Mouse (Mus musculus): Measurements from ENCODE around the gene H2-M5. TPM values are rescaled to one million over a fixed set of nuclear protein-coding genes. Genes with fewer than 3 reads are reported as not detected.
"Not testable (repeated sequence)": the region's sequence is repeated elsewhere in the genome, so short reads cannot be mapped to it uniquely, and the experiment has no call there.

Gene H2-M5
- total RNA-seq (2017) = not detected in 2 replicates

DNA sequence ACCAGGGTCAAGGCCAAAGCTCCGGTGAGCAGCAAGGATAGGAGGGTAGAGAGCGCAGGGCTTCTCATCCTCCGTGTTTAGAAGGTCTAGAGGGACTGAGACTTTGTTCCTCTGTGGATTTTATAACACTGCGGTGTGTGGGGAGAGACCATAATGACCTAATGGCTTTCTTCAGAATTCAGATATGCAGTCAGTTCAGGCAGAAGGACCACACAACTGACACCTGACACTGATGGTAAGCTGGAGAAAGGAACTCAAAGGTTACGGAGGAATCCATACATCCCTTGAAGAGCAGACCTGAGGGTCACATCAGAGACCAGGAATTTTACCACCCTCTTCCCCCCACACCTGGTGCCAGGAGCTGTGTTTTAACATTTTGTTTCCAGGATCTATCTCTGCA, at the start of gene H2-M5:
TSS of gene H2-M5 (minus strand) at position 101 of the 400 bp plus-strand sequence.
- ATAC-seq (replicated peaks; ENCODE audit: low read depth, poor library complexity, severe bottlenecking) = no peak

DNA sequence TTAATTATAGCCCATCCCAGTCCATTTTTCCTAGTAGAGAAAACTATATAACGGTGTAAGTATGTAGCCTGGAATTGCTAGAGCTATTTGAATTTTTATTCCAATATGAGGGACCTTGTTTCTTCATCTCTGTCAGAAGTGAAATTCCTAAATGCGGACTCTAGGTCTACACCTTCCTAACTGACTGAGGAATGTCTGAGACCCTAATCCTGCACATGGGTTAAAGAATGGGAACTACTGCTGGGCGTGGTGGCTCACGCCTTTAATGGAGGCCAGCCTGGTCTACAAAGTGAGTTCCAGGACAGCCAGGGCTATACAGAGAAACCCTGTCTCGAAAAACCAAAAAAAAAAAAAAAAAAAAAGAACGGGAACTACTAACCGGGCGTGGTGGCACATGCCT, 39.8 kb upstream of the H2-M5 start:
- ATAC-seq (replicated peaks; ENCODE audit: low read depth, poor library complexity, severe bottlenecking) = no peak

DNA sequence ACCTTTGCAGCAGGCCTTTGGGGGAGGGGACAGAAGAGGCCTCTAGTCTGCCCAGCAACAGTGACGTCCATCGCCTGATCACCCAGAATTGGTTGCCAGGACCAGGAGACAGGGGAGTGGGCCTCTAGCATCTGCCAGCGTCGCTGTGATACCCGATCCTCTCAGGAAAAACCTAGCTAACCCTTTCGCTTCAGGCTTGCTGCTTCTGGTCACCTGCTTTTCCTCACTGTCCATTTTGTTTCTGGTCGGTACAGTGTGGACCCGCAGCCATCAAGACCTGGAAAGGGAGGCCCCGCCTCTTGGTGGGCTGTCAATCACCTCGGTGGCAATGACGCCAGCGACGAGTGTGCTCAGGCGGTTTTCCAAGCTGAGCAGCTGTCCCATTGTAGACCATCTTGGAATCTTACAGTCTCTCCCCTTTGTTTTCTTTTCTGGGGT, 39.4 kb upstream of the H2-M5 start:
- ATAC-seq (replicated peaks; ENCODE audit: low read depth, poor library complexity, severe bottlenecking) = peak; percentile 98

DNA sequence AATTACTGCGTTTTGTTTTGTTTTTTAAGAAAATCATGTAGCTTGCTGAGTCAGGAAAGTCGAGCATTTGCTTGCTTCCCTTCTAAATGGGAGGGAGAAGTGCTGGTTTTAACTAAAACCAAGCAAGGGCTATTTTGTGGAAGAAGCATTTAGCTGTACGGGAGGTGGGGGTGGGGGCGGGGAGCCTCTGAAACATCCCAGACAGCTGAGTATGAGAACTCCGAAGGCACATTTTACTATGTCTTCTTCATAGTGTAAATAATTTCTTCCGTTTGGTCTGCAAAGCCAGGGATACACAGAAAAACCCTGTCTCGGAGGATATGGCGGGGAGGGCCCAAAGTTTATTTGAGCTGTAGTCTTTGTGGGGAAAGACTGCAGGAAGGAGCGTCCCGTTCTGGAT, 38.9 kb upstream of the H2-M5 start:
- ATAC-seq (replicated peaks; ENCODE audit: low read depth, poor library complexity, severe bottlenecking) = no peak

DNA sequence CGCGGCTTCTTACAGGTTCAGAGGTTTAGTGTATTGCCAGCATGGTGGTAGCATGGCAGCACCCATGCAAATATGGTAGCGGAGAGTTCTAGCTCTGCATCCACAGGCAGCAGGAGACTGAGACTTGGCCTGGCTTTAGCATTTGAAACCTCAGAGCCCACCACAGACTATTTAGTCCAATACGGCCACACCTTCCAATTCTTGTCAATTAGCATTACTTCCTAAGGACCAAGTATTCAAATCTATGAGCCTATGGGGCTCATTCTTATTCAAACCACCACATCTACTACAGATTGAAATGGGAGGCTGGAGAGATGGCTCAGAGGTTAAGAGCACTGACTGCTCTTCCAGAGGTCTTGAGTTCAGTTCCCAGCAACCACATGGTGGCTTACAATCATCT, 38.1 kb upstream of the H2-M5 start:
- ATAC-seq (replicated peaks; ENCODE audit: low read depth, poor library complexity, severe bottlenecking) = no peak

DNA sequence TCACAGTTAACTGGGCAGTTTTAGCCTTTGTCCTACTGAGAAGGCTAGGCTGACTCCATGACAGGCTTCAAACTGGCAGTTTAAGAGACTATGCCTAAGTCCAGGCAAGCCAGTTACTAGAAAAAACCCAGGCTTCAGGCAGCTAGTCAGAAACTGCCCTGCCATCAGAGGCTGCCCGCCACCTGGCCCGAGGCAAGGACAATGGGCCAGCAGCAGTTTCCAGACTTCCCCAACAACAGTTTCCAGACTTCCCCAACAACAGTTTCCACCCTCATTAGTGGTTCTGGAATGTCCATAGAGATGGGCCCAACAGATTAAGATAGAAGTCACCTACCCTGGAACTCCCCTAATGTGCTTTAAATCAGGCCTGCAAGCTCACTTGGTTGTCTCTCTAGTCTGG, 37.1 kb upstream of the H2-M5 start:
- no peak for ATAC-seq (replicated peaks; ENCODE audit: low read depth, poor library complexity, severe bottlenecking)

DNA sequence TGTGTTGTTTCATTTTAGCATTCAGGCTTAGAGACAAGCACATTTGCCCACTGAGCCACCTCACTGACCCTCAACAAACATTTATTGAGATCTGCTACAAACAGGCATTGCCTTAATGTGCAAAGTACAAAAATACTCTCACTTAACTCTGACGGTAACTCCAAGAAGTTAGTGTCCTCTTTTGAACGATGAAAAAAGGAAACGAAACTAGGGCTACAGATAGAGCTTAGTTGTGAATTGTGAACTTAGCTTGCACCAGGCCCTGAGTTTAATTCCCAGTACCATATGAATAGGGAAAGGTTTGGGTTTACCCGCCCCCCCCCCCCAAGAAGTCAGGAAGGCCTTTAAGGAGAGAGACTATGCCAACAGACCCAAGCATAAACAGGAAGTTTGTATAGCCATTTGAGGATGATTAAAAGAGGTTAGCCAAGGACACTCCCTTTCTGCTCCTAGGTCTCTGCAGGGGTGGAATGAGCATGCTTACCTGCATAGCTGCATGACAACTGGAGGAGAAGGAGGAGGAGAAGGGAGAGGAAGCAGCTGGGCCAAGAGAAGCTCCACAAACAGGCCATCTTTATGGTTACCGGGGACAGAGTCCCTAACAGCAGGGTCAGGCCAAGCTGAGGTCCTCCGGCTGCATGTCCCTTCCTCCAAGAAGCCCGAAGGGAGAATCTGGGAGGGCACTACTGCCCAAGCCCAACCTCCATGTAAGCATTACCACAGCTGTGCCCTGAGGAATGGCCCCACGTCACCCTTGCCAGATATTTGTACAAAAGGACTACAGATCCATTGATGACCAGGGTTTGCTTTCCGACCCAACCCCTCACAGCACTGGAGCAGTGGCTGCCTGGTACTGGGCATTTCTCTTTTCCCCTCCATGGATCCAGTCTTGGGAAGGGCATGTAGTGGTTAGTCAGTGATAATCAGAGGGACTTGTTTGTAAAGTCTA, 33.6 kb upstream of the H2-M5 start, which contains the start of gene Mog:
TSS of gene Mog (minus strand) at position 771 of the 949 bp plus-strand sequence.
- no peak for ATAC-seq (replicated peaks; ENCODE audit: low read depth, poor library complexity, severe bottlenecking)

DNA sequence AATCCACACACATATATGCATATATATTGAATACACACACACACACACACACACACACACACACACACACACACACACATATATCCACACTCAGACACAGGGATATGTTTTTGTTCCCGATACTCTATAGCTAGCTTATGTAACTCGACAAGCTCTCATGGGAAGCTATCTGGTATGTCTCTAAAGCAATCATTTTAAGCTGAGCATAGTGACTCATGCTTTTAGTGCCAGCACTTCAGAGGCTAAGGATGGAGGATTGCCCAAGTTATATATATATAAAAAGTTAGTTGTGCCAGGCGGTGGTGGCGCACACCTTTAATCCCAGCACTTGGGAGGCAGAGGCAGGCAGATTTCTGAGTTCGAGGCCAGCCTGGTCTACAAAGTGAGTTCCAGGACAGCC, 29.9 kb upstream of the H2-M5 start:
- not testable (repeated sequence) for ATAC-seq (replicated peaks; ENCODE audit: low read depth, poor library complexity, severe bottlenecking)

DNA sequence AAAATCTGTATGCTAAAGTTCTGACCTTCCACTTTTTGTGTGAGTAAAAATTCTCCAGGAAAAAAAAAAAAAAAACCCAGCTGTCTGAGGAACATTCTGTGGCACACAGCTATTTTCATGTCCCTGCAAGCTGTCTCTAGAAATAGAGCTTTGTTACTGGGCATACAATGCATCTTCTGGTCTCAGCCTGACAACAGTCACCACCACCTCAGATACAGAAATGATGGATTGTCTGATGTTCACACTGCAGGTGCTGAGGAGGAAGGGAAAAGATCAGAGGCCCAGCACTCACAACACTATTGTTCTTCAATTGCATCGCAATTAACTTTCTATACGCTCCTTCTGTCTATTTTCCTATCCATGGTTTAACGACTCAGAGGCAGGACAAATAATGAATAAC, 29.0 kb upstream of the H2-M5 start:
- ATAC-seq (replicated peaks; ENCODE audit: low read depth, poor library complexity, severe bottlenecking) = no peak

DNA sequence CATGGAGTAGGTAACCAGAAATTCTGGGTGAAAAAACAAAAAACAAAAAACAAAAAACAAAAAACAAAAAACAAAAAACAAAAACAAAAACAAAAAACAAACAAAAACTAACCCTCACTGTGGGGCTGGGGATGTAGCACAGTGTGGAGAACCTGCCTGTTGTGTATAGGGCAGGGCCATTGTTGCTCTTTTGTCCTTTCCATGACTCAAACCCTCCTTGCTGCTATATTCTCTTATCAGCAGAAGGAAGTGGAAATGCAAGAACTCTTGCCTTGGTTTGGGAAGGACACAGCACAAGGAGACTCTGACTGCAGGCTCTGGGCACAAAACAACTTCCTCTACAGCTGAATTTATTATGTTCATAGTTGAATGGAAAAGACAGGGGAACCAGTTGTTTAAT, 27.0 kb upstream of the H2-M5 start:
- ATAC-seq (replicated peaks; ENCODE audit: low read depth, poor library complexity, severe bottlenecking) = no peak

DNA sequence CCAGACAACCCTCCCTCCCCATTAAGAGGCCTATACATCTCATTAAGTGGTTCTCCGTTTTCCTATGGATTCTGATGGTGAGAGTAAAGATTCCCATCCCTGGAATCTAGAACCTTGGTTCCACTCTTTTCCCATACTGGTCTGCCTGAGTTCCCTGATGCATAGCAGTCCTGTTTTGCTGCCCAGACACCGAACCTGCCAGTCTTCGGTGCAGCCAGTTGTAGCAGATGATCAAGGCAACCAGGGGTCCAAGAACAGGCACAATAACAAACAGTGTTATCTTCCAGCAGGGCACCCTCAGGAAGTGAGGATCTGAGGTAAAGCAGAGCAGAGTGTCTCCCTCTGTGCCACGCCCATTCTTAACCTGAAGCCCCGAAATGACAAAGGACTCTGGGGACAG, 22.8 kb upstream of the H2-M5 start:
- no peak for ATAC-seq (replicated peaks; ENCODE audit: low read depth, poor library complexity, severe bottlenecking)

DNA sequence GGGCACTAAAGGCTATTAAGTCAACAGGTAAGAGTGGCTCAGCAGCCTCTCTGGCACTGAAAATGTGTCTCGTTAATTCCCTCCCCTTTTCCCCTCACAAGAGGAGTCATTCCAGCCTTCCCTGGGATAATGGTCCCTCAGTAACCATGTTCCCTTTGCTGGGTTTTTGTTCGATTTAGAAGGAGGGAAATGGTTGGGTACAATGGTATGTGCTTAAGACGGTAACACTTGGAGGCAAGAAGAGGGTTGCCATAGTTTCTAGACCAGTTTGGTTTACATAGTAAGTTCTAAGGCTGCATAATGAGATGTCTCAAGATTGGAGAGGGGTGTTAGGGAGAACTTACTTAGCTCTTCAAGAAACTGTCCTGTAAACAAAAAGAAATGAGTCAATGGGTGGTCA, 22.4 kb upstream of the H2-M5 start:
- no peak for ATAC-seq (replicated peaks; ENCODE audit: low read depth, poor library complexity, severe bottlenecking)

DNA sequence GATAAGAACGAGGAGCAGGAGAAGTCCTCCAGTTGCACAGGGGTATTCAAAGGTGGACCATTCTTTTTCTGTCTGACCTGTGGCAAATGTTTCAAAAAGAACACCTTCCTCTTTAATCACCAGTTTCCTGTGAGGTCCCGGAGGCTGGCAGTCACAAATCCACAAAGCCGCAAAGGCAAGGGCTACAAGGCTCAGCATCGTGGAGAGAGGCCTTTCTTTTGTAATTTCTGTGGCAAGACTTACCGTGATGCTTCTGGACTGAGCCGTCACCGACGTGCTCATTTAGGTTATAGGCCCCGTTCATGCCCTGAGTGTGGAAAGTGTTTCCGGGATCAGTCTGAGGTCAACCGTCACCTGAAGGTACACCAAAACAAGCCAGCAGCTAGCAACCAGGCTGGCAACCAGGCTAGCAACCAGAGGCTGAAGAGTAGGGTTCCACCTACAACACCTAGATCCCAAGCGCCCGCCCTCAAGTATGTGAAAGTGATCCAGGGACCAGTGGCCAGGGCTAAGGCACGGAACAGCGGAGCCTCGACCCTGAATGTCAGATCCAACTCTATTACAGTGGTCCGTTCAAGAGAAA, 20.2 kb upstream of the H2-M5 start:
- ATAC-seq (replicated peaks; ENCODE audit: low read depth, poor library complexity, severe bottlenecking) = peak; percentile 91

DNA sequence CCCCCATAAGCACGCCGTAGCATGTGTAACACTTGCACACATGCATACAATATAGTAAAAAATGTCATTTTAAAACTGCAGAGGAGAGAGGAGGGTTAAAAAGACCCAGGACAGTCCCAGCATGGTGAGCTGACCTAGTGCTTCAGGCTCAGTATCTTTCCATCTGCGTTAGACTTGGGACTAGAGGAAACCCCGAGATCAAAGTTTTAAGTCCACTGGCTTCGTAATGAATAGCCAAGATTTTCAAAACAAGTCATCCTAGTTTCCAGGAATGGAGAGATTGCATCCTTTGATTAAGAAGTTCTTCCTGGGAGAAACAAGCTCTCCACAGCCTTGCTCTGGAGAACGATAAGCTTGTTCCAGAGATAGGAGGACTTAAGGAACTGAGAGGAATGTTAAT, 18.8 kb upstream of the H2-M5 start:
- no peak for ATAC-seq (replicated peaks; ENCODE audit: low read depth, poor library complexity, severe bottlenecking)

DNA sequence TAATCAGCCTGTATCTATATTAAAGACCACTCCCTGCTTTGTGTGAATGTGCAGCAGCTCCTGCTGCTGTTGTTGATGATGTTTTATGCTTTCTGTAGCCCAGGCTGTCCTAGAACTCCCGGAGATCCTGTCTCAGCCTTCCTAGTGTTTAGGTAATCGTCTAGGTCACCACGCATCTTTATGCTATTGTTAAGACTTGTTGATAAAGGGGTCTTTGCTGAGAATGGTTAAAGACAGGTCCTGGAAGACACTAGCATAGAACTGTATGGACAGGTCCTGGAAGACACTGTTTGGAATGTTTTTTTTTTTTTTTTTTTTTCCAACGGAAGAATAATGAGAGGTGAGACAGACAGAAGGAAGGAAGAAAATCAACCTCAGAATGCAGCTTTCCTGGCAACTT, 14.0 kb upstream of the H2-M5 start:
- no peak for ATAC-seq (replicated peaks; ENCODE audit: low read depth, poor library complexity, severe bottlenecking)

DNA sequence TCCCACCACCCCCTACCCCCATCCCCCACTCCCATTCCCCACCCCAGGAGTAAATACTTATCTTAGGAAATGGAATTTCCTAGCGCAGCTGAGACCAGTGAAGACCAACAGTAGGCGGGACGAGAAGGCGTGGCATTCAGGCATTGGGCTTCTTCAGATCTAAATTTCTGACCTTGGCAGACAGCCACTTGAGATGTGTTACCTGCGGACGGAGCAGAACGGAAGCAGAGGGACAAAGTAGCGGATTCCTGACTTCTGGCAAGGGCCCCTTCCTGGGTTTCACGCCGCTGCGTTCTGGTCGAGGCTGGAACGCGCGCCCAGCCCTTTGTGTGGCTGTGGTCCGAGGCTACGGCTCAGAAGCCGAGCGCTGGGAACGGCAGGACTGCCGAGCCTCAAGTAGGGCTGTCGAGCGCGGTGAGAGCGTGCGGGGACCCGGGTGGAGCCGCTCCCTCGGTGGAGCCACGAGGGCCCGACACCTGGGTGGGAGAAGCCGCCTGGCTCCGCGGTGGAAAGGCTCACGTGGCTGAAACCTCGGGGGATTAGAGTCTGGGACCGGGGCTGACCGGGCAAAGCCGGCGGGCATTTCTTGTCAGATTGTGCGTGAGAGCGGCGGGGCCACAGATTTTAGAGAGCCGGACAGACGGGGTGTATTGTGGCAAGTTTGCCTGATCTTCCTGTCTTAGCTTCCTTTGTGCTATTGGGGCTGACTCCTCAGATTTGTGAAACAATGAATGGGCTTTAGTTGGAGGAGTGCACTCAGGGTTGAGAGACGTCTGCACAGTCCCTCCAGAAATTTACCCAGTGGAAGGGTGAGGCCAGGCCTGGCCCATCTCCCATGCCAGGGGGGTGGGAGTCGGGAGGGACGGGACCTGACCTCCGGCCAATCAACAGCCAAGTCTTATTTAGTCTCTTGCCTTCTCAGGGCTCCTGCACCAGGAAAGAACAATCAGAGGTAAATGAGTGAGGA, 13.3 kb upstream of the H2-M5 start:
- ATAC-seq (replicated peaks; ENCODE audit: low read depth, poor library complexity, severe bottlenecking) = peak; percentile 62

DNA sequence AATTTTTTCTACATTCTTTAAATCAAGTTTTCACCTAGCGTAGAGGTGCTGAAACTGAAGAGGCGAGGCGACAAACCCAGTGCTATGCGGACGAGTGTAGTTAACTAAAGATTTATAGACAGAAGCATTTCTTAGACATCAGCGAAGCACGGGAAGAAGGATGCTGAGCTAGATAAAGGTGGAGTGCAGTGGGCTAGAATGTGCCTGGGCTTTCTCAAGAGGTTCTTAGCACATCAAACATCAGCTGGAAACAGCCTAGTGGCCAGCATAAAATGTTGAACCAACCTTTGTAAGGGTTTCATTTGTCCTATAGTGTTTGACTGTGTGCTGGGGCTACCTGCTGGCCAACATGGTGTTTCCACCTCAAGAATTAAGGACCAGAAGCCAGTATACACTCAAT, 11.5 kb upstream of the H2-M5 start, which contains the start of gene Zfp57:
TSS of gene Zfp57 (plus strand) at position 301 of the 400 bp plus-strand sequence.
- no peak for ATAC-seq (replicated peaks; ENCODE audit: low read depth, poor library complexity, severe bottlenecking)

DNA sequence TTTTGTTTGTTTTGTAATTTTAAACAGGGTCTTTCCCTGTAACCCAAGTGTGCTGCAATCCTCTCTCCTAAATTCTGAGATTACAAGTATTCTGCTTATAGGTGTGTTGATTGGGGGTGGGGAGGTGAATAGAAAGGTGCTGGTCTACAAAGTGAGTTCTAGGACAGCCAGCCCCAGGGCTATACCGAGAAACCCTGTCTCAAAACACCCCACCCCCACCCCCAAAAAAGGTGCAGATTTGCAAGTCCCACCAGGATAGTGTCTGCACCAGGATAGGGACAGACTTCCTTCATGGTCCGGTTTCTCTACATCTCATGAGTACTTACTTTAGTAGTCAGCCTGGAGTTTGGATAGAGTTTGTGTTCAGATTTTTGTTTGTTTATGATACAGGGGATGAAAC, 9.1 kb upstream of the H2-M5 start:
- ATAC-seq (replicated peaks; ENCODE audit: low read depth, poor library complexity, severe bottlenecking) = no peak

DNA sequence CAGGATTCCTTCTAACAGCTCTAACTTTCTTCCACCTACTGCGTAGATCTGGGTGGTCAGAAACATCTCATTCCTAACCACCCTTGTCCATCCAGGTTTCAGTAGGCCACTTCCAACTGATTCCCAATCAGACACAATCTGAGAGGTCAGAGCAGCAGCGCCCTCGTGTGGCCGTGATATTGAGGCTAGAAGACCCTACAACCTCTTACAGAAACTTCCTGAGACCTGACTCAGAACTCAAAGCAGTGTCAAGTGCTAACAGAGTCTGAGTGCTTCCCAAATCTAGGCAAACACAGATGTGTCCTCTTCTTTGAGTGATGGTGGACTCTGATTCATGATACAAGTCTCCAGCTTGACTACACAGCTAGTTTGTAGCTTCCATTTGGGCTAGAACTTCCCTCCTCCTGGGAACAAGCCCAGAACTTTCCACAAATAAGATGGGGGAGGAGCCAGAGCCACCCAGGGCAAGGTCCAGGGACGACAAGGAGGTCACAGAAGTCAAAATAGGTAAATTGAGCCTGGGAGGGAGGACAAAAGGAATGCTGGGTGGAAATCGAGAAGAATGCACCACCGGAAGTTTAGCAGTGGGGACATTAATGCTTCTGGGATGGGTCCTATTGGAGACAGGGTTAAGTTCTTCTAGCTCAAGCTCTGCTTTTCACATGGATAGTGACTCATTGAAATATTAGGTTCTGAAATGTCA, 7.8 kb upstream of the H2-M5 start:
- ATAC-seq (replicated peaks; ENCODE audit: low read depth, poor library complexity, severe bottlenecking) = 0 out of 2 replicates have a peak, but pooled peaks have one; percentile 48

DNA sequence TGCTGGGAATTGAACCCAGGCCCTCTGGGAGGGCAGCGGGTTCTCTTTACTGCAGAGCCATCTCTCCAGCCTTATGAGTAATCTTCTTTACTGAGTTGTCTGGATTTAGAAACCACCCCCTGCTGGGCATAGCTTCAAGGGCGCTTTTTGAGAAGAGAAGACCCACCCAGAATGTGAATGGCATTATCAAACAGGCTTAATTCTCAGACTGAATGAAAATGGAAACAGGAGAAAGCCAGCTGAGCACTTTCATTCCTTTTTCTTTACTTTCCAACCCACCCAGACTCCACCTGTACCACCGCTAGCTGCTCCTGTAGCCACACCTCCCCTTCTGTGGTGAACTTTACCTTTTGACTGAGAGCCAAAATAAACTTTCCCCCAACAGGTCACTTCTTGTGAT, 6.1 kb upstream of the H2-M5 start:
- ATAC-seq (replicated peaks; ENCODE audit: low read depth, poor library complexity, severe bottlenecking) = no peak
